Mouse (Mus musculus) hindbrain, embryonic 10.5 days (tissue): ENCODE measurements at regions not wholly inside any gene's neighbourhood (a gene's known extent, or its start where the extent isn't known, plus 50 kb on each side); places are given as distances from the start of the nearest gene placed in this dataset.

ENCODE experiments used
- DNase-seq: peaks from one replicate; pipeline ENCODE4 v3.0.0-alpha.2; 2017; ENCODE audit warnings: low spot score
- H3K27ac ChIP-seq: fragments of 300-500 bp; sonication (generic); 2 replicates; pipeline ENCODE4 v1.5.1; 2016; ENCODE audit warnings: mild to moderate bottlenecking, moderate library complexity
- H3K27me3 ChIP-seq: fragments of 300-500 bp; sonication (generic); 2 replicates; pipeline ENCODE4 v1.6.1; 2016; ENCODE audit warnings: mild to moderate bottlenecking; ENCODE audit not compliant: poor library complexity, insufficient read depth, severe bottlenecking
- H3K36me3 ChIP-seq: fragments of 300-500 bp; sonication (generic); 2 replicates; pipeline ENCODE4 v1.6.1; 2016; ENCODE audit warnings: mild to moderate bottlenecking, moderate library complexity
- H3K4me1 ChIP-seq: fragments of 300-500 bp; sonication (generic); replicated peaks from 2 replicates; pipeline ENCODE4 v1.6.1; 2016; ENCODE audit warnings: mild to moderate bottlenecking
- H3K4me3 ChIP-seq: fragments of 300-500 bp; sonication (generic); 2 replicates; pipeline ENCODE4 v1.5.1; 2016; ENCODE audit warnings: mild to moderate bottlenecking, moderate library complexity
- H3K9me3 ChIP-seq: fragments of 300-500 bp; sonication (generic); 2 replicates; pipeline ENCODE4 v1.6.1; 2016; ENCODE audit warnings: mild to moderate bottlenecking, moderate library complexity
- WGBS: fragments of 180-500 bp; shearing (Covaris S2); methylation state at CpG from one replicate; pipeline ENCODE4 v1.1.7; 2016; 5-methylcytosine and 5-hydroxymethylcytosine counted together

DNA sequence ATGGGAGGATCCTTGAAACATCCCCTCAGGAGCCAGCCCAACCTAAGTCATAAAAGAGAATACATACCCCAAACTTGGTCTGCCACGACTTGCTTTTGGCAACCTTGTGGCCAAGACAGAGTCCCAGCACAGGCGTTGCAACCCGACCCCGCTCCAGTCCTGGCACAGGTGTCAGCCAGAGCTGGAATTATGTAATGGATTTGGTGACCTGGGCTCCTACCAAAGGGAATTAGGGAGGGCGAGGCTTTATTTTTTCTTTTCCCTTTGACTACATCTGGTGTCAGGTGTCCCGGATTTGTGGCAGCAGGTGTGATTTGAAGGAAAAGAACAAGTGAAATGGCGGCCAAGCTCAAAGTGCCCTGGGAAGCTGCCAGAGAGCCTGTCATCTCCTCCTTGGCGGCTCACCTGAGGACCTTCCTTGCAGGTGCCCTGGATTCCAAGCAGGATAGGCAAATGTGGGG lies 212.9 kb downstream of the Mef2c start:
- Histone ChIP-seq H3K4me3 (peak overlapping the region; percentile 49), H3K4me1 (peaks cover 37% of the 10 kb centered on the region), H3K9me3 (no peaks in the 10 kb centered on the region), H3K27ac (peak overlapping the region; percentile 80; the same call in 1 of the 2 replicates), H3K27me3 (peaks cover 99% of the 10 kb centered on the region), H3K36me3 (no peaks in the 10 kb centered on the region)
- no peak for DNase-seq
- WGBS: 3% methylated on average over 8 of the region's 8 CpGs

DNA sequence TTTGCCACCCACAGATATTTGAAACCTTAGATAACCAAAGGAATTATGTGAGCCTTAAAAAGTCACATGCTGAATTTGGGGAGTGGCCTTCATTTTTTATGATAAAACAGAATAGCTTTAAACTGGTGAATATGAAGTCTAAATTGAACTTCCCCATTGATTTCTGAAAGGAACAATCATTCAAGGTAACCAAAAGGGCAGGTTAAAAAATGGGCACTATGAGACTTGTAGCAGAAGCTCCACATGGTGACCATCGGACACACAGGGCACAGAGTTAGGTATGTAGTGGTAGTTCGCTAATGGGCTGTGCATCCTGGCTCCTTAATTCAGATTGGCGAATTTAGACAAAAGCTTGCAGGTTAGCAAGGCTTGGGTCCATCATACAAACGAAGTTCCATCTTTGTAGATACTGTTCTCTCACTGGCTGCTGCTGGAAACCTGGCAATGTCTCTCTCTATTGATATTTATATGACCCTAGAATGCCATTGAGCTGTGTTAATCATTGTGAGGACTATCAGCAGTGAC lies 213.9 kb downstream of the Mef2c start:
- Histone ChIP-seq H3K27ac (no peak overlapping the region), H3K9me3 (no peaks in the 10 kb centered on the region), H3K36me3 (no peaks in the 10 kb centered on the region), H3K4me3 (peak overlapping the region; percentile 18; the same call in 1 of the 2 replicates), H3K27me3 (peaks cover 99% of the 10 kb centered on the region), H3K4me1 (peaks cover 42% of the 10 kb centered on the region)
- DNase-seq: no peak
- 8% methylated on average over 4 of the region's 4 CpGs for WGBS

- peak overlapping the region; percentile 89; the same call in 1 of the 2 replicates for H3K27ac ChIP-seq
- H3K4me1 ChIP-seq: peaks cover 39% of the 10 kb centered on the region
- WGBS: 3% methylated on average over 10 of the region's 10 CpGs
- peak overlapping the region; percentile 85; the same call in 1 of the 2 replicates for H3K4me3 ChIP-seq
- no peaks in the 10 kb centered on the region for H3K36me3 ChIP-seq
- H3K9me3 ChIP-seq: no peaks in the 10 kb centered on the region
- peak; percentile 23 for DNase-seq
- H3K27me3 ChIP-seq: peaks cover 99% of the 10 kb centered on the region
Measured at GRCm38 (mm10) chr13:83718431-83719410, 214.9 kb downstream of the Mef2c start.

DNA sequence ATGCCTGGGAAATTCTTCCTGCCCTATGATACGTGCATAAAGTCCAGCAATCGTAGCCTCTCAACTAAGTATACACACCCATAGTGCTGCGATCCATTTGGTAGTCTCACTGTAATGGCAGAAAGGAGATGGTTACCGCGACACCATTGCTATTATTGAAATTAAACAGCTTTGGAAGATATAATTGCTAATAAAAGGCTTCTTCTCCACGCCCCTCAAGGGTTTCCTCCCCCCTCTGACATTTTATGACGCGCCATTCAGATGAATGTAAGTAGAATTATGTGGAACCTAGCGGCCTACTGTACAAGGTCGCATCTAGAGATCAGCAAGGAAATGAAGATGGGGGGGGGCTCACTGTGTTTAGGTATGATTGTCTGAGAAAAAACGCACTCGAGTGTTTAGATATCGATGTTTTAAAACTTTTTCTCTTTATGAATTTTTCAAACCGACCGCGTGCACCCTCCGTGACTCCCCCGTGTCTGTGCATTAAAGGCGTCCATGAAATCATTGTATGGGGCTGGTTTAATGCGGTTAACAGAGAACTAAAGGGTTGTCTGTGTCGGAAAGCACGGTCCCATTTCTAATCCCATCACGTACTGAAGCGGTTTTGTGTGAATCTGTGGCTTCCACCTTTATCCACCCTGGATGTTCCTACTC lies 215.9 kb downstream of the Mef2c start:
- Histone ChIP-seq H3K27ac (peak overlapping the region; percentile 89; the same call in 1 of the 2 replicates), H3K27me3 (peaks cover 99% of the 10 kb centered on the region), H3K4me3 (peak overlapping the region; percentile 85), H3K36me3 (no peaks in the 10 kb centered on the region), H3K4me1 (peaks cover 31% of the 10 kb centered on the region), H3K9me3 (no peaks in the 10 kb centered on the region)
- peak; percentile 38 for DNase-seq
- 3% methylated on average over 24 of the region's 24 CpGs for WGBS

DNA sequence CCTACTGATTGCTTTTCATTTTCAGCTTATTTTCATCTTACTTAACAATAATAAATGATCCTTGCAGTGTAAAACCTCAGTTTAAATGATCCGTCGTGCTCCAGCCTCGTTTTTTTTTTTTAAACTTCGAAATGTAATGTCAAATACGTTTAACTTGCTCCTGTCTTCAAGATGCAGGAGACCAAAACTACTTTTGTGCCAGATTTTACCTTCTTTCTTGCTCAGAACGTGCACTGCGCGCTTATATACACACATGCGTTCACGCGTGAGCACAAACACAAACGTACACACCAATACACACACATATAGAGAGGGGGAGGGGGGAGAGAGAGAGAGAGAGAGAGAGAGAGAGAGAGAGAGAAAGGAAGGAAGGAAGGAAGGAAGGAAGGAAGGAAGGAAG lies 216.5 kb downstream of the Mef2c start:
- Histone ChIP-seq H3K27me3 (peaks cover 99% of the 10 kb centered on the region), H3K4me1 (peaks cover 25% of the 10 kb centered on the region), H3K4me3 (peak overlapping the region; percentile 85), H3K9me3 (no peaks in the 10 kb centered on the region), H3K27ac (peak overlapping the region; percentile 89), H3K36me3 (no peaks in the 10 kb centered on the region)
- no peak for DNase-seq
- WGBS: 2% methylated on average over 12 of the region's 12 CpGs

- peak overlapping the region; percentile 89 for H3K27ac ChIP-seq
- under 1% methylated on average over 30 of the region's 30 CpGs for WGBS
- peak overlapping the region; percentile 85 for H3K4me3 ChIP-seq
- DNase-seq: peak; percentile 68
- H3K4me1 ChIP-seq: peaks cover 23% of the 10 kb centered on the region
- no peaks in the 10 kb centered on the region for H3K36me3 ChIP-seq
- H3K9me3 ChIP-seq: no peaks in the 10 kb centered on the region
- H3K27me3 ChIP-seq: peaks cover 99% of the 10 kb centered on the region
Measured at GRCm38 (mm10) chr13:83720883-83721371, 217.1 kb downstream of the Mef2c start.

DNA sequence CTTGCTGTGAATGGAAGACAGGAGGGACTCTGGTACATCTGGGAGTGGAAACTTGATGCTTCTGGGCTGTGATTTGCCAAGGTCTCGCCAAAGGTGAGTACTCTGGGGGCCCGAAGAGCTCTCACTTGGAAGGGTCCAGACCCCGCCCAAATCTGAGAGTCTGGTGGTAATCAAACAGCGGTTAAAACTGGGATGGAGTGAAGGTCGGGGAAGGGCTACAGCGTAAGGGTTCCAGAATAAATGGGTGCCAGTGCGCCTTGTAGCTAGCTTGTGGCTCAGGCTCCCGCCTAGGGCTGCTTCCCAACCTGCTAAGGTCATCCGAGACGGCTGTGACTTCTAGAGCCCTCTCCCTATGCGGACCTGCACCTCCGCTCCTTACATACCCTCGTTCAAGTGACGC lies 217.7 kb downstream of the Mef2c start:
- peak overlapping the region; percentile 89 for H3K27ac ChIP-seq
- H3K4me1 ChIP-seq: peaks cover 18% of the 10 kb centered on the region
- DNase-seq: peak; percentile 53
- under 1% methylated on average over 14 of the region's 14 CpGs for WGBS
- H3K27me3 ChIP-seq: peaks cover 99% of the 10 kb centered on the region
- no peaks in the 10 kb centered on the region for H3K9me3 ChIP-seq
- H3K4me3 ChIP-seq: peak overlapping the region; percentile 85
- H3K36me3 ChIP-seq: no peaks in the 10 kb centered on the region

- no peaks in the 10 kb centered on the region for H3K36me3 ChIP-seq
- 3% methylated on average over 7 of the region's 7 CpGs for WGBS
- DNase-seq: peak; percentile 17
- H3K4me1 ChIP-seq: peaks cover 20% of the 10 kb centered on the region
- peak overlapping the region; percentile 89; the same call in 1 of the 2 replicates for H3K27ac ChIP-seq
- peaks cover 99% of the 10 kb centered on the region for H3K27me3 ChIP-seq
- no peaks in the 10 kb centered on the region for H3K9me3 ChIP-seq
- peak overlapping the region; percentile 85 for H3K4me3 ChIP-seq
Measured at GRCm38 (mm10) chr13:83722241-83722640, 218.4 kb downstream of the Mef2c start.

DNA sequence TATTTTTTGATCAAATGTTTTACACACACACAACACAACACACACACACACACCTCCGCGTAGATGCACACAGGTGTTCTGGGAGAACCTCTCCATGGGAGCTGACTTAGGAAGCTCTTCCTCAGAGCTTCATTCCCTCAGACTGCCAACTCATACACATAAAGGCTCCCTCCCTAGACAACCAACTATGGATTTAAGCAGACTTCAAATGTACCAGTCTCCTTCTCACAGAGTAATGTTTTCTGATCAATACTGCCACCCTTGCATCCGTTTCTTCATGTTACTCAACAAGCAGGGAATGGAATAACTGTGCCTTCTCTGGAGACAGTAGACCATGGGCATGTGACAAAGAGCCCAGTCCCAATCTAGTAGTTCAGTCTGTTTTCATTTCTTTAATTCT lies 219.0 kb downstream of the Mef2c start:
- no peaks in the 10 kb centered on the region for H3K36me3 ChIP-seq
- peak overlapping the region; percentile 85 for H3K4me3 ChIP-seq
- WGBS: 5% methylated on average over 3 of the region's 3 CpGs
- H3K27ac ChIP-seq: peak overlapping the region; percentile 89; the same call in 1 of the 2 replicates
- H3K9me3 ChIP-seq: no peaks in the 10 kb centered on the region
- H3K27me3 ChIP-seq: peaks cover 99% of the 10 kb centered on the region
- peaks cover 21% of the 10 kb centered on the region for H3K4me1 ChIP-seq
- DNase-seq: peak; percentile 2

DNA sequence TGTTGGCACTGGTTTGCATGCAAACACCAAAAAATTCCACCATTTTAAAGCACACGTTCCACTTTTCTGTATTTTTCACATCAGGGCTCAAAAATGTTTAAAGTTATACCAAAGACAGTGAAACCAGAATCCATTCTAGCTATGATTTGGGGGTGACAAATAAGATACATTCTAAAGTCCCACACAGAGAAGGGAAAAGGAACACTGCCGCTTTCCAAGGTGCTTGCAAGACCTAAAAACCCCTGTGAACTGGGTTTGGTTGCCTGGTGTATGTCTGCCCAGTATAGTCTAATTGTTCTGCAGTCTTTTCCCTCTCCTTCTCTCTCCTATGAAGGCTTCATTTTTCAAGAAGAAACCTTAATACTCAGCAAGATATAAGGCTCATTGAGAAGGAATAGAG lies 219.6 kb downstream of the Mef2c start:
- Histone ChIP-seq H3K9me3 (no peaks in the 10 kb centered on the region), H3K4me3 (peak overlapping the region; percentile 85; the same call in 1 of the 2 replicates), H3K27me3 (peaks cover 99% of the 10 kb centered on the region), H3K4me1 (peaks cover 21% of the 10 kb centered on the region), H3K27ac (peak overlapping the region; percentile 89; the same call in 1 of the 2 replicates), H3K36me3 (no peaks in the 10 kb centered on the region)
- WGBS: 21% methylated on average over 2 of the region's 2 CpGs
- DNase-seq: no peak

GRCm38 (mm10) chr13:83724196-83724595 lies 220.4 kb downstream of the Mef2c start:
- DNase-seq: peak; percentile 2

GRCm38 (mm10) chr13:83724995-83725394 lies 221.2 kb downstream of the Mef2c start:
- DNase-seq: peak; percentile 86
- peaks cover 25% of the 10 kb centered on the region for H3K4me1 ChIP-seq
- H3K36me3 ChIP-seq: no peaks in the 10 kb centered on the region
- peak overlapping the region; percentile 85 for H3K4me3 ChIP-seq
- H3K27ac ChIP-seq: peak overlapping the region; percentile 99
- WGBS: 1% methylated on average over 11 of the region's 11 CpGs
- H3K9me3 ChIP-seq: no peaks in the 10 kb centered on the region
- H3K27me3 ChIP-seq: peaks cover 92% of the 10 kb centered on the region

More at GRCm38 (mm10) chr13:83724196-83724595, 220.4 kb downstream of the Mef2c start:
- 23% methylated on average over 3 of the region's 3 CpGs for WGBS
- H3K27me3 ChIP-seq: peaks cover 99% of the 10 kb centered on the region
- peak overlapping the region; percentile 99; the same call in 1 of the 2 replicates for H3K27ac ChIP-seq
- H3K9me3 ChIP-seq: no peaks in the 10 kb centered on the region
- H3K4me3 ChIP-seq: peak overlapping the region; percentile 85; the same call in 1 of the 2 replicates
- H3K4me1 ChIP-seq: peaks cover 21% of the 10 kb centered on the region
- no peaks in the 10 kb centered on the region for H3K36me3 ChIP-seq
